Mouse (Mus musculus) testis, adult 2 months (tissue): ENCODE data around the gene Bglap. TPM values are rescaled to one million over a fixed set of nuclear protein-coding genes. Genes with fewer than 3 reads are reported as not detected.
"Not testable (repeated sequence)": the region's sequence is repeated elsewhere in the genome, so short reads cannot be mapped to it uniquely, and the experiment has no call there.

Source experiments
- H3K27ac ChIP-seq: fragments of 200-500 bp; 2 replicates; pipeline ENCODE4 v1.5.1; 2012; ENCODE audit warnings: low read depth, low read length; ENCODE audit not compliant: control insufficient read depth, insufficient read depth
- H3K27me3 ChIP-seq: fragments of 200-500 bp; 2 replicates; pipeline ENCODE4 v1.6.1; 2012; ENCODE audit warnings: mild to moderate bottlenecking, low read length, moderate library complexity; ENCODE audit not compliant: control insufficient read depth, insufficient read depth
- H3K36me3 ChIP-seq: fragments of 200-500 bp; 2 replicates; pipeline ENCODE4 v1.6.1; 2012; ENCODE audit warnings: mild to moderate bottlenecking, low read length; ENCODE audit not compliant: control insufficient read depth, insufficient read depth
- H3K4me1 ChIP-seq: fragments of 200-500 bp; 2 replicates; pipeline ENCODE4 v1.6.1; 2012; ENCODE audit warnings: low read length; ENCODE audit not compliant: control insufficient read depth, insufficient read depth
- H3K4me3 ChIP-seq: fragments of 200-500 bp; 2 replicates; pipeline ENCODE4 v1.5.1; 2012; ENCODE audit warnings: low read depth, mild to moderate bottlenecking, low read length, moderate library complexity, mixed read lengths; ENCODE audit not compliant: control insufficient read depth
- CTCF ChIP-seq: fragments of 200-500 bp; IDR thresholded peaks from 2 replicates; pipeline ENCODE4 v1.5.1; 2012; ENCODE audit warnings: low read depth, mild to moderate bottlenecking, inconsistent platforms, low read length, moderate library complexity; ENCODE audit not compliant: control insufficient read depth, insufficient read depth, insufficient replicate concordance
- POLR2A ChIP-seq: fragments of 200-500 bp; IDR thresholded peaks from 2 replicates; pipeline ENCODE4 v1.6.1; 2012; ENCODE audit warnings: low read depth, mild to moderate bottlenecking, inconsistent platforms, low read length, moderate library complexity; ENCODE audit not compliant: control insufficient read depth
- polyA plus RNA-seq: library from polyadenylated mRNA; depleted of rRNA; stranded (reverse); fragments of >200 nt; gene quantifications from 2 replicates; pipeline ENCODE4 v1.2.3, GENCODE M21; 2012; rRNA removed

The Bglap gene
- polyA plus RNA-seq, result not detected in 2 replicates

- Histone ChIP-seq H3K27ac (no peak within 1 kb of the TSS), H3K4me1 (no peaks in the 10 kb centered on the region; the same call in 1 of the 2 replicates), H3K4me3 (no peak within 1 kb of the TSS), H3K27me3 (no peaks in the 10 kb centered on the region), H3K36me3 (no peaks in the 10 kb centered on the region)
- no peak for TF ChIP-seq POLR2A
- no peak for TF ChIP-seq CTCF
These were observed at the start of gene Bglap for GRCm38 (mm10) chr3:88384364-88384763. TSS of gene Bglap (minus strand) at chr3:88384464.

GRCm38 (mm10) chr3:88428639-88429038, 44.4 kb upstream of the Bglap start:
- not testable (repeated sequence) for H3K4me3 ChIP-seq, H3K27me3 ChIP-seq, H3K36me3 ChIP-seq, H3K27ac ChIP-seq, H3K4me1 ChIP-seq

- no peaks in the 10 kb centered on the region for H3K27me3 ChIP-seq
- H3K36me3 ChIP-seq, result no peaks in the 10 kb centered on the region
- no peak overlapping the region for H3K27ac ChIP-seq
- peaks cover 5% of the 10 kb centered on the region for H3K4me1 ChIP-seq
- H3K4me3 ChIP-seq, result no peak overlapping the region
- TF ChIP-seq POLR2A (no peak), CTCF (no peak)
These were observed 43.2 kb upstream of the Bglap start for GRCm38 (mm10) chr3:88427342-88427905.

- TF ChIP-seq POLR2A, result no peak
- TF ChIP-seq CTCF, result no peak
- no peaks in the 10 kb centered on the region for H3K36me3 ChIP-seq
- no peak overlapping the region for H3K4me3 ChIP-seq
- no peaks in the 10 kb centered on the region for H3K27me3 ChIP-seq
- peaks cover 5% of the 10 kb centered on the region for H3K4me1 ChIP-seq
- H3K27ac ChIP-seq, result no peak overlapping the region
These were observed 41.6 kb upstream of the Bglap start for GRCm38 (mm10) chr3:88425708-88426420.

- H3K4me1 ChIP-seq, result peaks cover 5% of the 10 kb centered on the region
- H3K36me3 ChIP-seq, result no peaks in the 10 kb centered on the region
- H3K27me3 ChIP-seq, result no peaks in the 10 kb centered on the region
- no peak overlapping the region for H3K27ac ChIP-seq
- TF ChIP-seq CTCF, result no peak
- no peak for TF ChIP-seq POLR2A
- no peak overlapping the region for H3K4me3 ChIP-seq
These were observed 41.0 kb upstream of the Bglap start for GRCm38 (mm10) chr3:88425330-88425689.

- no peak within 1 kb of the TSS; the same call in 1 of the 2 replicates for H3K27ac ChIP-seq
- H3K27me3 ChIP-seq, result no peaks in the 10 kb centered on the region
- no peak for TF ChIP-seq CTCF
- TF ChIP-seq POLR2A, result peak; percentile 78
These were observed 40.5 kb upstream of the Bglap start, which contains the start of gene Slc25a44 for GRCm38 (mm10) chr3:88424605-88425329. TSS of gene Slc25a44 (minus strand) at chr3:88425139.

GRCm38 (mm10) chr3:88422020-88422720, 37.9 kb upstream of the Bglap start:
- TF ChIP-seq CTCF, result no peak
- no peak for TF ChIP-seq POLR2A
- H3K36me3 ChIP-seq, result peaks cover 4% of the 10 kb centered on the region
- H3K4me1 ChIP-seq, result peaks cover 5% of the 10 kb centered on the region
- H3K27ac ChIP-seq, result no peak overlapping the region
- no peak overlapping the region for H3K4me3 ChIP-seq
- no peaks in the 10 kb centered on the region for H3K27me3 ChIP-seq

More at GRCm38 (mm10) chr3:88424605-88425329, 40.5 kb upstream of the Bglap start, which contains the start of gene Slc25a44:
- Histone ChIP-seq H3K4me1 (peaks cover 5% of the 10 kb centered on the region), H3K4me3 (peak within 1 kb of the TSS; percentile 88), H3K36me3 (no peaks in the 10 kb centered on the region; the same call in 1 of the 2 replicates)
